Mouse (Mus musculus) embryonic facial prominence, embryonic 12.5 days (tissue): Measurements from ENCODE around the gene Rab30. TPM values are rescaled to one million over a fixed set of nuclear protein-coding genes. Genes with fewer than 3 reads are reported as not detected.
"Not testable (repeated sequence)": the region's sequence is repeated elsewhere in the genome, so short reads cannot be mapped to it uniquely, and the experiment has no call there.

Source experiments
- ATAC-seq: fragments of 200-750 bp; cut with Nextera tagmentation; 2 replicates; pipeline ENCODE4 v1.8.0; 2017; ENCODE audit not compliant: insufficient number of reproducible peaks, insufficient read depth, low FRiP score, low TSS enrichment
- H3K27ac ChIP-seq: fragments of 300-500 bp; sonication (generic); 2 replicates; pipeline ENCODE4 v1.5.1; 2016; ENCODE audit warnings: mild to moderate bottlenecking
- H3K27me3 ChIP-seq: fragments of 300-500 bp; sonication (generic); 2 replicates; pipeline ENCODE4 v1.6.1; 2016; ENCODE audit warnings: mild to moderate bottlenecking, moderate library complexity
- H3K36me3 ChIP-seq: fragments of 300-500 bp; sonication (generic); 2 replicates; pipeline ENCODE4 v1.6.1; 2016; ENCODE audit warnings: mild to moderate bottlenecking
- H3K4me1 ChIP-seq: fragments of 300-500 bp; sonication (generic); 2 replicates; pipeline ENCODE4 v1.6.1; 2016
- H3K4me2 ChIP-seq: fragments of 300-500 bp; sonication (generic); replicated peaks from 2 replicates; pipeline ENCODE4 v1.6.1; 2016; ENCODE audit warnings: mild to moderate bottlenecking, moderate library complexity
- H3K4me3 ChIP-seq: fragments of 300-500 bp; sonication (generic); 2 replicates; pipeline ENCODE4 v1.5.1; 2016; ENCODE audit warnings: mild to moderate bottlenecking
- H3K9ac ChIP-seq: fragments of 300-500 bp; sonication (generic); 2 replicates; pipeline ENCODE4 v1.6.1; 2016; ENCODE audit warnings: mild to moderate bottlenecking, moderate library complexity
- H3K9me3 ChIP-seq: fragments of 300-500 bp; sonication (generic); 2 replicates; pipeline ENCODE4 v1.6.1; 2016; ENCODE audit warnings: mild to moderate bottlenecking, moderate library complexity
- WGBS: fragments of 180-500 bp; shearing (Covaris S2); methylation state at CpG from one replicate; pipeline ENCODE4 v1.1.7; 2016; 5-methylcytosine and 5-hydroxymethylcytosine counted together
- polyA plus RNA-seq: library from polyadenylated mRNA; unstranded; fragments of >200 nt; fragmentation: Nextera tagmentation; extraction: Ambion mirVana; gene quantifications from 2 replicates; pipeline ENCODE4 v1.2.1, GENCODE M21; 2016

The Rab30 gene
- polyA plus RNA-seq, 1 experiment from 2014 or later = 21.8 TPM

DNA sequence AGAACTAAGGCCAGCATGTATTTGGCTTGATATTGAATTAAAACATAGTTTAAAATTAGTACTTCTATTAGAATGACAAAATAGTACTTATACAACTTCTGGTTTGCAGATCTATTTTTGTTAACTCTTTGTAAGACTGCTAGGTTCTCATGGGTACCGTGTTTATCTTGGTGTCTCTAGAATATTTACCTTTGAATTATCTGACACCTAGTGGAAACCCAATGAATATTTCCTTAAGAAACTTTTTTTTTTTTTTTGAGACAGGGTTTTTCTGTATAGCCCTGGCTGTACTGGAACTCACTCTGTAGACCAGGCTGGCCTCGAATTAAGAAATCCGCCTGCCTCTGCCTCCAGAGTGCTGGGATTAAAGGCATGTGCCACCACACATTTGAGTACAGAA, 11.8 kb upstream of the Rab30 start:
- H3K4me1 ChIP-seq = not testable (repeated sequence)

DNA sequence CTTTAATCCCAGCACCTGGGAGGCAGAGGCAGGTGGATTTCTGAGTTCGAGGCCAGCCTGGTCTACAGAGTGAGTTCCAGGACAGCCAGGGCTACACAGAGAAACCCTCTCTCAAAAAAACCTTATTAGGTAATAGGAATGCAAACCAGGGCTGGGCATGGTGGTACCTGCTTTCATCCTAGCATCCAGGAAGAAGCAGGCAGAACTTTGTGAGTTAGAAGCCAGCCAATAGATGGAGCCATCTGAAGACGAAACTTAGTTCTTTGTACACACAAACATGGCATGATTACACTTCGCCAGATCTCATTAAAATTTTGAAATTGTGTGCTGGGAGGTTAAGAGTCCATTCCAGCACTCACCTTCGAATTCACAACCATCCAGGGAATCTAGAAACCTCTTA, 10.9 kb upstream of the Rab30 start:
- 85% methylated on average over 4 of the region's 4 CpGs for WGBS
- H3K36me3 ChIP-seq = 0 out of 2 replicates have a peak, but pooled peaks cover 7% of the 10 kb centered on the region
- H3K27ac ChIP-seq = no peak overlapping the region
- H3K27me3 ChIP-seq = no peaks in the 10 kb centered on the region
- H3K4me2 ChIP-seq = no peak overlapping the region
- ATAC-seq = no peak
- H3K9ac ChIP-seq = no peak overlapping the region
- no peak overlapping the region for H3K4me3 ChIP-seq
- H3K9me3 ChIP-seq = no peaks in the 10 kb centered on the region
- no peaks in the 10 kb centered on the region for H3K4me1 ChIP-seq

More for the DNA sequence above, 11.8 kb upstream of the Rab30 start:
- not testable (repeated sequence) for H3K36me3 ChIP-seq, H3K27ac ChIP-seq, ATAC-seq, H3K9me3 ChIP-seq, H3K4me2 ChIP-seq, H3K9ac ChIP-seq, H3K4me3 ChIP-seq, H3K27me3 ChIP-seq
- WGBS = 77% methylated on average over 3 of the region's 3 CpGs

DNA sequence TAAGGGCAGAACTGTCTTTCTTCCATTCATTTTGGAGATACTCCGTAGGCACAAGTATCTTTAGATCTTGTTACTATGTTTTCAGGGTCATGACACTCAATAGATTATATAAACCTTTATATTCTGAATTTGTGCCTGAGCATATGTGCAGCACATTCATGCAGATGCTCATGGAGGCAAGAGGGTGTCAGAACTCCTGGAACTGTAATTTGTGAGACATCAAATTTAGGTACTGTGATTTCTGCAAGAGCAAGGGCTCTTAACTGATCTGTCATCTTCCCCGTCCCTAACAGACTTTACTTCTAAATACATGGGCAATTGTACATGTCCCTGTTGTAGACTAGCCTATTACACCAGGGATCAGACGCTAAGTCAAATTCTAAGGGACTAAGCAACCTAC, 10.4 kb upstream of the Rab30 start:
- no peak overlapping the region for H3K4me2 ChIP-seq
- WGBS = 70% methylated on average over 3 of the region's 3 CpGs
- H3K4me3 ChIP-seq = no peak overlapping the region
- no peaks in the 10 kb centered on the region for H3K27me3 ChIP-seq
- H3K27ac ChIP-seq = no peak overlapping the region
- no peaks in the 10 kb centered on the region for H3K4me1 ChIP-seq
- H3K9me3 ChIP-seq = no peaks in the 10 kb centered on the region
- H3K36me3 ChIP-seq = 0 out of 2 replicates have a peak, but pooled peaks cover 7% of the 10 kb centered on the region
- no peak for ATAC-seq
- no peak overlapping the region for H3K9ac ChIP-seq

- H3K27ac ChIP-seq = no peak overlapping the region
- H3K4me1 ChIP-seq = no peaks in the 10 kb centered on the region
- 87% methylated on average over 7 of the region's 7 CpGs for WGBS
- no peak overlapping the region for H3K9ac ChIP-seq
- no peak overlapping the region for H3K4me3 ChIP-seq
- no peak overlapping the region for H3K4me2 ChIP-seq
- no peaks in the 10 kb centered on the region for H3K27me3 ChIP-seq
- no peak for ATAC-seq
- no peaks in the 10 kb centered on the region for H3K9me3 ChIP-seq
- H3K36me3 ChIP-seq = peaks cover 11% of the 10 kb centered on the region; the same call in 1 of the 2 replicates
Measured at GRCm38 (mm10) chr7:92732136-92732535, 9.3 kb upstream of the Rab30 start.

DNA sequence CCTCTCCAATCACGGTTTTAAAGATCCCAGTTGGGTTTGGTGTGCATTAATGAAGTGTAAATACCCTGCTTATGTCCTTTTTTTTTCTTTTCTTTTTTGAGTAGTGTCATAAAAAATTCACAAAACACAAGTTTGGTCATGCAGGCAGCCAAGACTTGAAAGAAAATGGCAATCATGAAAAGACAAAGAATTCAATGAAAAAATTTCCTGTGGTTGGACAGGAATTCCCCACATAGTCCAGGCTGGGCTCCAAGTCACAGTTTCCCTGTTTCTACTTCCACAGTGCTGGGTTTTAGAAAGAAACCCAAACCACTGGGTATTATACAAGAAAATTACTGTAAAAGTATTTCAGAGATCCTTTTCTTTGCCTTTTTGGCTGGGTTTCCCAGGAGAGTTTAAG, 3.8 kb upstream of the Rab30 start:
- Histone ChIP-seq H3K36me3 (peaks cover 19% of the 10 kb centered on the region; the same call in 1 of the 2 replicates), H3K4me3 (no peak overlapping the region), H3K4me2 (peak overlapping the region; percentile 4; the same call in 1 of the 2 replicates), H3K27ac (no peak overlapping the region), H3K9ac (no peak overlapping the region), H3K9me3 (no peaks in the 10 kb centered on the region), H3K4me1 (peaks cover 15% of the 10 kb centered on the region), H3K27me3 (no peaks in the 10 kb centered on the region)
- 65% methylated on average over 1 of the region's 1 CpGs for WGBS
- ATAC-seq = no peak

DNA sequence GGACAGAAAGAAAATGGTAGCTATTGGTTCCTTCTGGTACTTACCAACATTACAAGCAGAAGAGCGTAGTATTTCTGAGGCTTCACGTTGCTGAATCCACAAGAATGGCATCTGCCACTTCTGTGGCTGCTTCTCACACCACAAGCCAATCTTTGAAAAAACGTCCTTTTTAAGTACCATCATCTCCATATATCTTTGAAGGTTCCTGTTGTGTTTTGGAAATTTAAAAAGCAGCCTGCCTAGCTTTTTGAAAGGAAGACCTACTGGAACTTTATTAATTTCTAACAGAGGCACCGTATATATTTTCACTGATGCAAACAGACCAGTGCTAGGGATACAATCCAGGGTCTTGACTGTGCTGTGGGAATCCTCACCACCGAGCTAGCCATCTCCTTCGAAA, 1.4 kb upstream of the Rab30 start:
- Histone ChIP-seq H3K27ac (no peak overlapping the region), H3K9ac (peak overlapping the region; percentile 92), H3K4me1 (peaks cover 26% of the 10 kb centered on the region)

GRCm38 (mm10) chr7:92740411-92741115, 840 bp upstream of the Rab30 start:
- Histone ChIP-seq H3K9ac (peak overlapping the region; percentile 92), H3K27me3 (no peaks in the 10 kb centered on the region), H3K4me1 (peaks cover 26% of the 10 kb centered on the region), H3K4me3 (peak overlapping the region; percentile 76), H3K9me3 (no peaks in the 10 kb centered on the region), H3K27ac (peak overlapping the region; percentile 96), H3K4me2 (peak overlapping the region; percentile 71), H3K36me3 (peaks cover 12% of the 10 kb centered on the region; the same call in 1 of the 2 replicates)
- WGBS = 3% methylated on average over 23 of the region's 23 CpGs
- no peak for ATAC-seq

More for the DNA sequence above, 1.4 kb upstream of the Rab30 start:
- WGBS = 39% methylated on average over 6 of the region's 6 CpGs
- ATAC-seq = no peak
- peak overlapping the region; percentile 76 for H3K4me3 ChIP-seq
- no peaks in the 10 kb centered on the region for H3K9me3 ChIP-seq
- H3K27me3 ChIP-seq = no peaks in the 10 kb centered on the region
- peak overlapping the region; percentile 71 for H3K4me2 ChIP-seq
- peaks cover 12% of the 10 kb centered on the region; the same call in 1 of the 2 replicates for H3K36me3 ChIP-seq

DNA sequence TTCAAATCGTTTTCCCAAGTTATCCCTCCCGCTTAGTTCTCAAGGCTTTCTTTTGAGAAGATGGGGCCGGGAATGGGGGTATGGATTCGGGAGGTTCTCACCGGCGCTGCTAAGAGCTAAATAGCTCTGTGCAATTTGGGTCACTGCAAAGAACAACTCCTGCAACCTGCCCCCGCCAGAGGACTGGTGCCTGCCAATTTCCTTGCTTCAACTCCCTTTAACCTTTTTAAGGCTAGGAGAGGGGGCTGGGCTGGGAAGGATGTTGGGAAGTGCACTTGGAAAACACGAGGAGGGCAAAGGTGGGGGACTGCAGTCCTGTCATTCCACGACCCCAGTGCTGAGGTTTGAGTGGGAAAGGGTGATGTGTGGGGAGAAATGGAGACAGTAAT, 452 bp downstream of the Rab30 start:
- Histone ChIP-seq H3K4me2 (peak overlapping the region; percentile 86), H3K4me3 (peak overlapping the region; percentile 76), H3K9ac (peak overlapping the region; percentile 92), H3K36me3 (0 out of 2 replicates have a peak, but pooled peaks cover 9% of the 10 kb centered on the region), H3K27me3 (no peaks in the 10 kb centered on the region), H3K9me3 (no peaks in the 10 kb centered on the region), H3K4me1 (peaks cover 26% of the 10 kb centered on the region), H3K27ac (peak overlapping the region; percentile 96)
- ATAC-seq = peak; percentile 25; the same call in 1 of the 2 replicates
- WGBS = 1% methylated on average over 9 of the region's 9 CpGs

DNA sequence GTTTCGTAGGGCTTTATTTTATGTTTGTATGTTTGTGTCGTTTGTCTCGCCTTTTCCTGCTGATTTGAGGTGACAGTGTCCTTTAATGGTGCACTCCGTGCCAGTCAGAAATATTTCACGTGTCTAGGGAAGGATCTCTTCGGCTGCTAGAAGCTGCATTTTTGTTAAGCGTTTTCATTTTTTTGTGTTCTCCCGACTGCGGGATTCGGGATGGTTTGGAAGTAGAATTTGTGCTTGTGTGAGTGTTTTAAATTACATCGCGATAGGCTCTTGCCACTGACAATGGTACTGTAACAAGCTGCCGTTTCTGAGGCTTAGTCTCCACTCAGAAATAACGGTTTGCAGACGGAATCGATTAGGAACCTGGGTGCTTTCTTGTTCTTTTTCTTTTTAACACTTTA, 938 bp downstream of the Rab30 start:
- H3K4me2 ChIP-seq = peak overlapping the region; percentile 86
- H3K9ac ChIP-seq = peak overlapping the region; percentile 92
- under 1% methylated on average over 16 of the region's 16 CpGs for WGBS
- no peaks in the 10 kb centered on the region for H3K27me3 ChIP-seq
- ATAC-seq = no peak
- peak overlapping the region; percentile 76 for H3K4me3 ChIP-seq
- peaks cover 26% of the 10 kb centered on the region for H3K4me1 ChIP-seq
- H3K9me3 ChIP-seq = no peaks in the 10 kb centered on the region
- peak overlapping the region; percentile 96; the same call in 1 of the 2 replicates for H3K27ac ChIP-seq
- H3K36me3 ChIP-seq = 0 out of 2 replicates have a peak, but pooled peaks cover 9% of the 10 kb centered on the region

DNA sequence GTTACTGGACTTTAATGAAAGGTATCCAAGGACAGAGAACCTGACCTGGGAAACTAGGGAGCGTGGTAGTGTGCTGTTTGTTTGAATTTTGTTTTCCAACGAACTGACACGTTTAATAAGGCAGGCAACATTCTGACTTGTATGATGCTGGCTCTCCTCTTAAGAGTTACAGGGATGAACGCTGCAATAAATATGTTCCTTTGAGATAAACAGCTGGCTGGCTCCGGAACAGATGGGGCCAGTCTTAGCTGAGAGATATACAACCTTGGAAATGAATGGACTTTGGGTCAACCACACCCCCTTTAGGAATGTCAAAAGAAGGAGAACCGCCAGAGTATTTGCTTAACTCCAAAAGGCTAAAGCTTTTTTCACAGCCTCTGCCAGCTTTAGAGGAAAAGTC, 1.4 kb downstream of the Rab30 start:
- no peak for ATAC-seq
- H3K4me3 ChIP-seq = peak overlapping the region; percentile 76
- H3K27ac ChIP-seq = peak overlapping the region; percentile 96; the same call in 1 of the 2 replicates
- H3K9me3 ChIP-seq = no peaks in the 10 kb centered on the region
- H3K9ac ChIP-seq = peak overlapping the region; percentile 92
- H3K4me1 ChIP-seq = peaks cover 26% of the 10 kb centered on the region
- peak overlapping the region; percentile 86 for H3K4me2 ChIP-seq
- 0 out of 2 replicates have a peak, but pooled peaks cover 7% of the 10 kb centered on the region for H3K36me3 ChIP-seq
- no peaks in the 10 kb centered on the region for H3K27me3 ChIP-seq
- WGBS = 3% methylated on average over 6 of the region's 6 CpGs

GRCm38 (mm10) chr7:92743325-92743724, 1.9 kb downstream of the Rab30 start:
- ATAC-seq = no peak
- no peaks in the 10 kb centered on the region for H3K9me3 ChIP-seq
- H3K9ac ChIP-seq = peak overlapping the region; percentile 92; the same call in 1 of the 2 replicates
- H3K27me3 ChIP-seq = no peaks in the 10 kb centered on the region
- 0 out of 2 replicates have a peak, but pooled peaks cover 5% of the 10 kb centered on the region for H3K36me3 ChIP-seq
- peaks cover 22% of the 10 kb centered on the region for H3K4me1 ChIP-seq
- H3K4me3 ChIP-seq = peak overlapping the region; percentile 76
- 8% methylated on average over 6 of the region's 6 CpGs for WGBS
- peak overlapping the region; percentile 86 for H3K4me2 ChIP-seq
- H3K27ac ChIP-seq = no peak overlapping the region

GRCm38 (mm10) chr7:92750395-92750794, 9.0 kb downstream of the Rab30 start:
- no peaks in the 10 kb centered on the region for H3K27me3 ChIP-seq
- H3K27ac ChIP-seq = no peak overlapping the region
- H3K9ac ChIP-seq = no peak overlapping the region
- 64% methylated on average over 2 of the region's 2 CpGs for WGBS
- H3K9me3 ChIP-seq = no peaks in the 10 kb centered on the region
- no peaks in the 10 kb centered on the region for H3K36me3 ChIP-seq
- H3K4me1 ChIP-seq = no peaks in the 10 kb centered on the region
- ATAC-seq = no peak
- no peak overlapping the region for H3K4me2 ChIP-seq
- H3K4me3 ChIP-seq = no peak overlapping the region
